9 mouse cellular contexts compared by ENCODE assay signal in the genomic region with DNA sequence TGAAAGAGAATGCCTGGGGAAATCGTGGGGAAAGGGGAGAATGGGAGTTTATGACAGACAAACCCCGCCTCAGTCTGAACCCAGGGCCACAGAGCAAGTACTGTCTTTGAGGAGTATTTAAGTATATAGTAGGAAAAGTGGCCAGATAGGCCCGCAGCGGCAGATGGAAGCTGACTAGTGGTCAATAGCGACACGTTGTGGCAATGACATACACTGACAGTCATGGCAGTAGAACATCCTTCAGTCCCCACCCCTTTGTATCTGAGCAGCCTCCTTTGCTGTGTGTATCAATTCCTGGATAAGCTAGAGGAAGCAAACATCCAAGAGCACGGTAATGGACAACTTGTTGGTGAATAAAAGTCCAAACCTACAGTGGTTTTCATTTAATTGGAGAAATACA. TPM values are rescaled to one million over a fixed set of nuclear protein-coding genes. Genes with fewer than 3 reads are reported as not detected.
DNase-seq lines count a peak whose midpoint lies in the region; ATAC-seq lines count a peak whose summit lies in the region.
"Had no signal": no experiment of that assay in that cellular context is flagged by ENCODE, and none has a peak within 500 bp of the region (broad histone marks: within the 10 kb centered on the region; RNA-seq: fewer than 3 reads in every experiment).

No protein-coding gene starts in this region.

- H3K9me3 ChIP-seq in midbrain, embryonic 12.5 days = no peaks in the 10 kb centered on the region
- H3K9me3 ChIP-seq: heart, embryonic 15.5 days had no signal

- H3K4me3 ChIP-seq in midbrain, embryonic 12.5 days = no peak overlapping the region
- H3K4me3 ChIP-seq: heart, embryonic 15.5 days had no signal

- no peak for DNase-seq in frontal cortex, postnatal 25 days (ENCODE audit: low spot score in 2 of 2)
- peak; percentile 20 for DNase-seq in cerebellum, adult 8-10 months
- DNase-seq in kidney, postnatal 4 days = peak; percentile 38 to 58
- DNase-seq in thymus, postnatal 25 days = peak; percentile 18

- peak; percentile 86 for ATAC-seq in frontal cortex, adult (ENCODE audit: low TSS enrichment)
- ATAC-seq in CD4-positive, CD25-positive, alpha-beta regulatory T cell, adult 4 months = peak; percentile 78
- ATAC-seq in granulocyte monocyte progenitor cell, adult 5-6 weeks (replicated peaks; ENCODE audit: poor library complexity, severe bottlenecking) = peak; percentile 86
- ATAC-seq in midbrain, embryonic 12.5 days (ENCODE audit: low FRiP score, low read depth) = peak; percentile 44; the same call in 1 of the 2 replicates

- no peak overlapping the region for H3K4me2 ChIP-seq in midbrain, embryonic 12.5 days (replicated peaks)
- H3K4me2 ChIP-seq: heart, embryonic 15.5 days had no signal

- 10% methylated on average over 7 of the region's 7 CpGs for WGBS in midbrain, embryonic 12.5 days

- no peak overlapping the region for H3K9ac ChIP-seq in midbrain, embryonic 12.5 days (replicated peaks)
- H3K9ac ChIP-seq: heart, embryonic 15.5 days had no signal

- no peaks in the 10 kb centered on the region for H3K4me1 ChIP-seq in midbrain, embryonic 12.5 days
- H3K4me1 ChIP-seq: heart, embryonic 15.5 days had no signal

- H3K27me3 ChIP-seq in midbrain, embryonic 12.5 days = no peaks in the 10 kb centered on the region
- H3K27me3 ChIP-seq: heart, embryonic 15.5 days had no signal

- H3K27ac ChIP-seq in midbrain, embryonic 12.5 days (replicated peaks) = no peak overlapping the region
- H3K27ac ChIP-seq: heart, embryonic 15.5 days had no signal

- no peaks in the 10 kb centered on the region for H3K36me3 ChIP-seq in midbrain, embryonic 12.5 days
- H3K36me3 ChIP-seq: heart, embryonic 15.5 days had no signal

RNA-seq across cellular contexts. Expression of gene Tsr2, which starts 20.5 kb away (rescaled TPM):
- polyA plus RNA-seq in CD4-positive, CD25-positive, alpha-beta regulatory T cell, adult 4 months (2017; shearing (Covaris generic)) = 10 to 100 TPM; 16.2 to 21.0 TPM
- total RNA-seq in granulocyte monocyte progenitor cell, adult 5-6 weeks (2014; fragmentation: Nextera tagmentation) = 27.9 and 51.3 TPM in 2 replicates
- total RNA-seq in granulocyte monocyte progenitor cell, adult 5-6 weeks (2017) = 40.8 and 50.2 TPM in 2 replicates
- polyA plus RNA-seq in midbrain, embryonic 12.5 days (2016; fragmentation: Nextera tagmentation; extraction: Ambion mirVana) = 36.8 and 40.3 TPM in 2 replicates

Comparison
In these comparisons a context has a peak if more than half of its experiments do, and no peak if none do; other contexts are left out.
1. DNase-seq: peak in cerebellum, adult 8-10 months (single experiment), kidney, postnatal 4 days (2 of 2) and thymus, postnatal 25 days (single experiment); none in frontal cortex, postnatal 25 days (0 of 2).
2. Peak in every context shown above with its lines, with median percentiles within 50 percentile points of each other: ATAC-seq.